Mouse (Mus musculus) heart, postnatal 0 days (tissue): ENCODE data around the gene Pigu.

ENCODE experiments used
- CTCF ChIP-seq: IDR thresholded peaks from 2 replicates; pipeline ENCODE4 v1.5.1; 2016; ENCODE audit warnings: antibody characterized with exemption, control low read depth, low read depth
- EP300 ChIP-seq: IDR thresholded peaks from 2 replicates; pipeline ENCODE4 v1.6.1; 2016; ENCODE audit warnings: antibody characterized with exemption, low read depth

DNA sequence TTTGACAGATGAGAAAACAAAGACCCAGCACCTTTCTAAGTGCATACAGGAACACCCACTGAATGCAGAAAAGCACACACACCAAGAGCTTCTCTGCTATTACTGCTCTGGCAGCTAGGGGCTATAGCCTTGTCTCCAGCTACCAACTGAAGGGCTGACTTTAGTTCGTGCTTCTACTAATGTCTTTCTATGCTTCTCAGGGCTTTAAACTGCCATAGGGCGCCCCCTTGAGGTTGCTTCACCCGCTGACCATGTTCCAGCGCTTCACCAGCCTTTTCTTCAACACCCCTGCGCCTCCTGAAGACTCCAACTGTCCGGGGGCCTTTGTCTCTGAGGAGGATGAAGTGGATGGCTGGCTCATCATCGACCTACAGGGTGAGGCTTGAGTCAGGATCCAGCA is 27.9 kb upstream of the Pigu start:
- TF ChIP-seq CTCF (peak; percentile 73), EP300 (no peak)
